Mouse (Mus musculus) CD4-positive naive resting alpha-beta T cell, adult 76 days (primary cell): ENCODE results near the gene Akr1c19. TPM values are rescaled to one million over a fixed set of nuclear protein-coding genes. Genes with fewer than 3 reads are reported as not detected.

ENCODE experiments used
- total RNA-seq: library from RNA; stranded (reverse); gene quantifications from one replicate; pipeline ENCODE4 v1.2.4, GENCODE M21; 2023

The Akr1c19 gene
- not detected for total RNA-seq

GRCm38 (mm10) chr13:4228441-4228840 lies at the start of gene Akr1c19:
Gene Akr1c19 (plus strand): TSS chr13:4228700.

GRCm38 (mm10) chr13:4190904-4191303 lies 37.6 kb upstream of the Akr1c19 start, which contains the start of gene Akr1c13:
Gene Akr1c13 (plus strand): TSS chr13:4191150.

DNA sequence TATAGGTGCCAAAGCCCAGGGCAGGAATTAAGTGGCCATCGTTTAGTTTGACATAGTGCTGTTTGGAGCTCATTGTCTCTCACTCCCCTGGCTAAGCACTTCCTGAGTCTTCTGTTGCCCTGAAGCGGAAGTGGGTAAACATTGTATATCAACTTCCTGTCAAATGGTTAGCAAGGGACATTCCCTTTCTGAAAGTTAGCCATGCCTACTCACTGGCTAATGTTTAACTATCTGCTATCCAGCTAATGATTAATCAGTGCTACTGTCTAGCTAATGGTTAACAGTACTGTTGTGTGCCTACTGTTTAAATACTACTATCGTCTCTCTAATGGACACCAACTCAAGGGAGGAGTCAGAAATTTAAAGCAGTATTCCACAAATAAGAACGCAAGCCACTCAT lies 50.8 kb downstream of the Akr1c19 start, which contains the start of gene Akr1c12:
Gene Akr1c12, minus strand, starts transcription at position 150 of the 400 bp plus-strand sequence.

Other genes starting within 250 kb of the Akr1c19 start
- not detected for gene Akr1c14, start 179.7 kb upstream of the Akr1c19 start, total RNA-seq
- 0.50 TPM for gene Akr1c18, start 78.0 kb upstream of the Akr1c19 start, total RNA-seq
- 11.7 TPM for gene Akr1c13, start 37.5 kb upstream of the Akr1c19 start, total RNA-seq
- gene Akr1c12, start 50.7 kb downstream of the Akr1c19 start, total RNA-seq = 1.9 TPM
- not detected for gene Akr1c6, start 205.6 kb downstream of the Akr1c19 start, total RNA-seq